Mouse (Mus musculus): ENCODE measurements around the gene Sestd1.
A peak's percentile ranks its signal among the peaks of the same experiment; 100 is the strongest.

GRCm38 (mm10) chr2:77249771-77250681, 30.4 kb downstream of the Sestd1 start:
- TF ChIP-seq CTCF (IDR thresholded peaks at IDR 0.05; ENCODE audit: control insufficient read depth, insufficient read depth, low read length) (peak; percentile 52), POLR2A (IDR thresholded peaks at IDR 0.05; ENCODE audit: borderline replicate concordance, control insufficient read depth, low read depth, low read length) (no peak)
